Mouse (Mus musculus): ENCODE measurements around the gene Thumpd2.

- TF ChIP-seq CTCF (IDR thresholded peaks at IDR 0.05; ENCODE audit: extremely low read depth, insufficient read depth, low read length) (no peak), POLR2A (IDR thresholded peaks at IDR 0.05; ENCODE audit: extremely low read depth, insufficient read depth, low read length) (no peak)
These were observed 59.6 kb downstream of the Thumpd2 start for GRCm38 (mm10) chr17:81005292-81005691.

Data from cortical plate, adult 2 months (tissue).